ENCODE assay signal across 17 mouse cellular contexts in the genomic region with DNA sequence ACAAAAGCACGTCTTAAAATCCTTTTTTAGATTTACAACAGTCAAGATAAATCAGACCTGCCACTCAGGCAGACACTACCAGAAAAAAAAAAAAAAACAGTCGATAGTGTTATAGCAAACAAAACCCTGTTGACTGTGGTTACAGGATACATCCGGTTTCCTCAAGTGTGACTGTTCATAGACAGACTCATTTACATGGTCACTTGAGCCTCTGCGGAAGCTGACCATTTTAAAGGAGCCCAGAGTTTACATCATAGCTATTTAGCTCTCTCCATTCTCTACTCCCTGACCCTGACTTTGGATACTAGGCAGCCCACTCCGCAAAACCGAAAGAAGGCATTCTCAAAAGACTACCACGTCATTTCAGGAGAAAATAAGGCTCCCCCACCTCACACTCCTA. TPM values are rescaled to one million over a fixed set of nuclear protein-coding genes. Genes with fewer than 3 reads are reported as not detected.
DNase-seq lines count a peak whose midpoint lies in the region; ATAC-seq lines count a peak whose summit lies in the region.
"Had no signal": no experiment of that assay in that cellular context is flagged by ENCODE, and none has a peak within 500 bp of the region (broad histone marks: within the 10 kb centered on the region; RNA-seq: fewer than 3 reads in every experiment).

No protein-coding gene starts in this region.

- no peak overlapping the region for H3K4me3 ChIP-seq in kidney, embryonic 14.5 days (ENCODE audit: low read length)
- no peak overlapping the region for H3K4me3 ChIP-seq in limb, embryonic 12.5 days (replicated peaks)
- H3K4me3 ChIP-seq in limb, embryonic 10.5 days: no peak overlapping the region
- H3K4me3 ChIP-seq in limb, embryonic 13.5 days: no peak overlapping the region
- H3K4me3 ChIP-seq: embryonic facial prominence, embryonic 10.5 days; forebrain, embryonic 13.5 days; heart, embryonic 12.5 days; hindbrain, embryonic 10.5 days had no signal

- peak; percentile 63; the same call in 1 of the 2 replicates for ATAC-seq in kidney, embryonic 14.5 days (ENCODE audit: low FRiP score, low TSS enrichment)
- ATAC-seq in limb, embryonic 12.5 days (ENCODE audit: insufficient number of reproducible peaks, insufficient read depth, low FRiP score, low TSS enrichment, low read depth): no peak
- ATAC-seq in limb, embryonic 13.5 days (ENCODE audit: low FRiP score, low read depth): no peak
- ATAC-seq: forebrain, embryonic 13.5 days; forebrain, postnatal 0 days had no signal

- no peak for DNase-seq in kidney, adult 18-20 months
- DNase-seq in limb, embryonic 10.5 days (ENCODE audit: low spot score): no peak
- peak; percentile 43 for DNase-seq in 416B (ENCODE audit: low read depth)
- no peak for DNase-seq in retina, embryonic 14.5 days (ENCODE audit: low spot score)
- DNase-seq: adrenal gland, adult 8-10 months; adrenal gland, postnatal 36 days; cerebellum, adult 2 months; cerebellum, postnatal 10 days; forebrain, postnatal 0 days; gastrocnemius, postnatal 14 days had no signal

- WGBS in kidney, embryonic 14.5 days: 24% methylated on average over 7 of the region's 7 CpGs
- WGBS in limb, embryonic 12.5 days: 68% methylated on average over 7 of the region's 7 CpGs
- WGBS in limb, embryonic 10.5 days: 89% methylated on average over 7 of the region's 7 CpGs
- WGBS in limb, embryonic 13.5 days: 61% methylated on average over 7 of the region's 7 CpGs

- H3K9ac ChIP-seq in kidney, embryonic 14.5 days (ENCODE audit: low read depth, low read length): no peak overlapping the region
- no peak overlapping the region for H3K9ac ChIP-seq in limb, embryonic 12.5 days (replicated peaks)
- no peak overlapping the region for H3K9ac ChIP-seq in limb, embryonic 13.5 days
- H3K9ac ChIP-seq: forebrain, embryonic 13.5 days; forebrain, postnatal 0 days; heart, embryonic 12.5 days had no signal

- H3K36me3 ChIP-seq in kidney, embryonic 14.5 days (ENCODE audit: control insufficient read depth, insufficient read depth, low read length): no peaks in the 10 kb centered on the region
- H3K36me3 ChIP-seq in limb, embryonic 12.5 days: no peaks in the 10 kb centered on the region
- H3K36me3 ChIP-seq in limb, embryonic 10.5 days: peaks cover 15% of the 10 kb centered on the region
- H3K36me3 ChIP-seq in limb, embryonic 13.5 days: no peaks in the 10 kb centered on the region
- H3K36me3 ChIP-seq: embryonic facial prominence, embryonic 10.5 days; heart, embryonic 12.5 days; hindbrain, embryonic 10.5 days had no signal

- H3K9me3 ChIP-seq in kidney, embryonic 14.5 days (ENCODE audit: control insufficient read depth, low read length): no peaks in the 10 kb centered on the region
- H3K9me3 ChIP-seq in limb, embryonic 12.5 days: no peaks in the 10 kb centered on the region
- H3K9me3 ChIP-seq in limb, embryonic 10.5 days (replicated peaks): no peaks in the 10 kb centered on the region
- no peaks in the 10 kb centered on the region for H3K9me3 ChIP-seq in limb, embryonic 13.5 days
- H3K9me3 ChIP-seq: embryonic facial prominence, embryonic 10.5 days; forebrain, embryonic 13.5 days; heart, embryonic 12.5 days; hindbrain, embryonic 10.5 days had no signal

- H3K4me1 ChIP-seq in kidney, embryonic 14.5 days (ENCODE audit: control insufficient read depth, insufficient read depth, low read length): peaks cover 19% of the 10 kb centered on the region
- H3K4me1 ChIP-seq in limb, embryonic 12.5 days (replicated peaks): peaks cover 32% of the 10 kb centered on the region
- peaks cover 30% of the 10 kb centered on the region for H3K4me1 ChIP-seq in limb, embryonic 10.5 days
- peaks cover 40% of the 10 kb centered on the region for H3K4me1 ChIP-seq in limb, embryonic 13.5 days
- H3K4me1 ChIP-seq: forebrain, embryonic 13.5 days had no signal

- no peaks in the 10 kb centered on the region for H3K27me3 ChIP-seq in kidney, embryonic 14.5 days (ENCODE audit: control insufficient read depth, insufficient read depth, low read length)
- no peaks in the 10 kb centered on the region for H3K27me3 ChIP-seq in limb, embryonic 12.5 days
- no peaks in the 10 kb centered on the region for H3K27me3 ChIP-seq in limb, embryonic 10.5 days (ENCODE audit: low read depth, poor library complexity, severe bottlenecking)
- H3K27me3 ChIP-seq in limb, embryonic 13.5 days: no peaks in the 10 kb centered on the region
- H3K27me3 ChIP-seq: forebrain, embryonic 13.5 days; heart, embryonic 12.5 days had no signal

- H3K4me2 ChIP-seq in kidney, embryonic 14.5 days (replicated peaks; ENCODE audit: low read depth, low read length): no peak overlapping the region
- H3K4me2 ChIP-seq in limb, embryonic 12.5 days: 0 out of 2 replicates have a peak overlapping the region, but pooled peaks have one; percentile 2
- peak overlapping the region; percentile 28; the same call in 1 of the 2 replicates for H3K4me2 ChIP-seq in limb, embryonic 13.5 days (replicated peaks)
- H3K4me2 ChIP-seq: forebrain, embryonic 13.5 days; heart, embryonic 12.5 days had no signal

- H3K27ac ChIP-seq in kidney, embryonic 14.5 days (ENCODE audit: low read depth, low read length): no peak overlapping the region
- H3K27ac ChIP-seq in limb, embryonic 12.5 days: 0 out of 2 replicates have a peak overlapping the region, but pooled peaks have one; percentile 12
- H3K27ac ChIP-seq in limb, embryonic 10.5 days: no peak overlapping the region
- H3K27ac ChIP-seq in limb, embryonic 13.5 days: no peak overlapping the region
- H3K27ac ChIP-seq: embryonic facial prominence, embryonic 10.5 days; forebrain, embryonic 13.5 days; hindbrain, embryonic 10.5 days had no signal

RNA-seq across cellular contexts. Expression of a gene that starts 11.2 kb away (rescaled TPM):
- polyA plus RNA-seq in kidney, embryonic 14.5 days (2014; fragmentation: Nextera tagmentation; extraction: Ambion mirVana): 21.8 and 29.4 TPM in 2 replicates
- 36.8 and 39.2 TPM in 2 replicates for polyA plus RNA-seq in limb, embryonic 12.5 days (2016; fragmentation: Nextera tagmentation; extraction: Ambion mirVana)
- 39.1 and 43.8 TPM in 2 replicates for polyA plus RNA-seq in limb, embryonic 10.5 days (2016; fragmentation: Nextera tagmentation; extraction: Ambion mirVana)
- polyA plus RNA-seq in limb, embryonic 13.5 days (2015; fragmentation: Nextera tagmentation; extraction: Ambion mirVana): 30.7 and 31.4 TPM in 2 replicates

RNA-seq across cellular contexts. Expression of a gene that starts 42.7 kb away (rescaled TPM):
- 16.7 and 21.4 TPM in 2 replicates for polyA plus RNA-seq in kidney, embryonic 14.5 days (2014; fragmentation: Nextera tagmentation; extraction: Ambion mirVana)
- polyA plus RNA-seq in limb, embryonic 12.5 days (2016; fragmentation: Nextera tagmentation; extraction: Ambion mirVana): 24.2 and 24.8 TPM in 2 replicates
- polyA plus RNA-seq in limb, embryonic 10.5 days (2016; fragmentation: Nextera tagmentation; extraction: Ambion mirVana): 20.7 and 22.8 TPM in 2 replicates
- 21.0 and 24.3 TPM in 2 replicates for polyA plus RNA-seq in limb, embryonic 13.5 days (2015; fragmentation: Nextera tagmentation; extraction: Ambion mirVana)
